Mouse (Mus musculus) Patski (cell line): ENCODE results near the gene Mrgprx2. TPM values are rescaled to one million over a fixed set of nuclear protein-coding genes. Genes with fewer than 3 reads are reported as not detected.
"Not testable (repeated sequence)": the region's sequence is repeated elsewhere in the genome, so short reads cannot be mapped to it uniquely, and the experiment has no call there.

Source experiments
- ATAC-seq: fragments of 100-300 bp; one replicate; pipeline ENCODE4 v1.8.0; 2021
- CTCF ChIA-PET: fragments of 350-600 bp; sonication (Branson Sonifier 250); formaldehyde crosslinking; loops from one replicate; lab custom pipeline; 2022; ENCODE audit warnings: inconsistent platforms; lab: Charles Lee
- POLR2A ChIA-PET: fragments of 350-600 bp; sonication (Branson Sonifier 250); formaldehyde crosslinking; loops from one replicate; lab custom pipeline; 2022; ENCODE audit warnings: antibody characterized with exemption, inconsistent platforms; lab: Charles Lee
- DNase-seq: peaks from one replicate; pipeline ENCODE4 v3.0.0-alpha.2; 2011; ENCODE audit warnings: low read depth, low spot score
- H3K27me3 ChIP-seq: fragments of 371-371 bp; one replicate; pipeline ENCODE4 v1.5.1; 2021
- CTCF ChIP-seq: fragments of 100-300 bp; IDR thresholded peaks from one replicate; pipeline ENCODE4 v1.5.1; 2021
- in situ Hi-C: fragments of 300-500 bp; cut with MboI; formaldehyde crosslinking; loops from 3 replicates; pipeline ENCODE4 v1.11.1; 2018; ENCODE audit warnings: low pct_unique_long_range_greater_than_20kb, mixed read lengths
- polyA plus RNA-seq: library from polyadenylated mRNA; unstranded; gene quantifications from one replicate; pipeline ENCODE4 v1.2.3, GENCODE M21; 2021

Gene Mrgprx2
- polyA plus RNA-seq: not detected

DNA sequence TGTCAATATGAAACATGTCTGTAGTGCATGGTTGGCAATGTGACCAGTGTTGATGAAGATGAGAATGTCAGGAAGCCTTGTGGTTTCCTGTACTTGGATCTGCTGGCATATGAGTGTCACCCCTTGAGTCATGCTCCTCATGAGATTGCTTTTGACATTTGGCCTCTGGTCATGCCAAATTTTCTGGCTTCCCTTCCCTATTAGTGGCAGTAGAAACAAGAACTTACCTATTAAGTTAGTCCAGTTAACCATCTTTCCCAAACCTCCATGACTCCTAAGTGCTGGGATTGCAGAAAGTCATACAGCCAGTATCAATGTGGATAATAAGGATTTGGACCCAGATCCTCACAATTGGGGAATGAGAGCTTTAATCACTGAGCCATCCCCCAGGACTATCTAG is at the start of gene Mrgprx2:
Gene Mrgprx2, minus strand, starts transcription at position 101 of the 400 bp plus-strand sequence.
- POLR2A ChIA-PET: no interaction called here
- DNase-seq: no peak

GRCm38 (mm10) chr7:48456242-48456641 is 42.9 kb downstream of the Mrgprx2 start, which contains the start of gene Mrgprb1:
Gene Mrgprb1 (minus strand): TSS chr7:48456342.
- ChIA-PET CTCF (no interaction called here), POLR2A (no interaction called here)
- no peak for ATAC-seq
- TF ChIP-seq CTCF: no peak
- in situ Hi-C loops: no loop called here
- H3K27me3 ChIP-seq: no peaks in the 10 kb centered on the region
- DNase-seq: no peak

More for the DNA sequence above, at the start of gene Mrgprx2:
- CTCF ChIA-PET: no interaction called here
- in situ Hi-C loops: no loop called here
- H3K27me3 ChIP-seq: no peaks in the 10 kb centered on the region
- no peak for TF ChIP-seq CTCF
- no peak for ATAC-seq

DNA sequence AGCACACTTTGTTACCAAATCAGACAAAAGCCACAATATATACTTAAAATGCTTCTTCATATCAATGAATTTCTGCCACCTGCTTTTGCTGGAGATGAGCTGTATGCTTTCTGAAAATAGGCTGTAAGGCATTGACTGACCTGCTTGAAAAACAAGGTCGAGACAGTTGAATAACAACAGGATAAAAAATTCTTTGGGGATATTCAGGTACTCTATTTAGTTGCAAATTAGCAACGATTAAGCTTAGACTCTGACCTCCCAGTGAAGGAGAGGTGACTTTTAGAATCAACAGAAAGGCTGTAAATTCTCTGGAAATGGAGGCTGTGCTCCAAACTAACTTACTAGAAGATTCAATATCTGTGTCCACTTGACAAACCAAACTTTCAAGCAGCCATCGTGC is 62.5 kb downstream of the Mrgprx2 start:
- no peak for DNase-seq
- ATAC-seq: no peak
- no peak for TF ChIP-seq CTCF

DNA sequence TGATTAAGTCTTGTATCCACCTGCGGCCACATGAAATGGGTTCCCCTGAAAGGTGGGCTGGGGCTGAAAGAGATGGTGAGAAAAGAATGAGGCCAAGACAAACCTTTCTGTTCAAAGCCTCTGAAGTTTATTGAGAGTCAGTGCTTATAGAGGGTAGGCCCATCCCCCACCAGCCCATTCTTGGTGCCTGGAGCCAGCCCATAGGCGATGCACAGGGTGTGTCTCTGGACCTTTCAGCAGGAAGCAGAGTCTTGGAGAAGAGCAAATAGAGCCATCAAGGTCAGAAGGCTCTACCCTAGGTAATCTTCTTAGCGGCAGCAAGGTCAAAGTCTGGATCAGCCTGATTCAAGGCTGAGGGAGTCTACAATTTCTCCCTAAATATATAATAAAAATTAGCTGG is 63.2 kb downstream of the Mrgprx2 start:
- DNase-seq, ATAC-seq, H3K27me3 ChIP-seq, CTCF ChIA-PET, POLR2A ChIA-PET, in situ Hi-C loops: not testable (repeated sequence)

More for the DNA sequence above, 62.5 kb downstream of the Mrgprx2 start:
- POLR2A ChIA-PET: no interaction called here
- CTCF ChIA-PET: no interaction called here
- in situ Hi-C loops: no loop called here
- H3K27me3 ChIP-seq: no peaks in the 10 kb centered on the region

Other genes with a start within 250 kb of the Mrgprx2 start
- not detected for gene Mrgprb8, start 110.8 kb downstream of the Mrgprx2 start, polyA plus RNA-seq
- gene Mrgprb1, start 43.0 kb downstream of the Mrgprx2 start, polyA plus RNA-seq: not detected
- not detected for gene Mrgprb2, start 58.8 kb upstream of the Mrgprx2 start, polyA plus RNA-seq
- gene Mrgprb3, start 144.5 kb upstream of the Mrgprx2 start, polyA plus RNA-seq: not detected